In genomic region chr11:64590091-64590490, GRCm38 (mm10) we compare ENCODE assay signal across 18 mouse cellular contexts.
"Had no signal": no experiment of that assay in that cellular context is flagged by ENCODE, and none has a peak within 500 bp of the region (broad histone marks: within the 10 kb centered on the region; RNA-seq: fewer than 3 reads in every experiment).

No protein-coding gene starts in this region.

- H3K27ac ChIP-seq: kidney, embryonic 15.5 days; layer of hippocampus, adult 2 months; limb, embryonic 15.5 days; liver, embryonic 12.5 days; liver, embryonic 15.5 days; lung, embryonic 15.5 days had no signal

- H3K36me3 ChIP-seq: kidney, embryonic 15.5 days; limb, embryonic 15.5 days; liver, embryonic 12.5 days; liver, embryonic 15.5 days; lung, embryonic 15.5 days had no signal

- H3K4me3 ChIP-seq: kidney, embryonic 15.5 days; layer of hippocampus, adult 2 months; limb, embryonic 15.5 days; liver, embryonic 12.5 days; liver, embryonic 15.5 days; lung, embryonic 15.5 days; megakaryocyte, embryonic 14.5 days had no signal

- H3K9ac ChIP-seq: kidney, embryonic 15.5 days; limb, embryonic 15.5 days; liver, embryonic 12.5 days; liver, embryonic 15.5 days; lung, embryonic 15.5 days had no signal

- H3K4me1 ChIP-seq: liver, embryonic 12.5 days; liver, embryonic 15.5 days; lung, embryonic 15.5 days; megakaryocyte, embryonic 14.5 days had no signal

- H3K9me3 ChIP-seq: kidney, embryonic 15.5 days; limb, embryonic 15.5 days; liver, embryonic 12.5 days; liver, embryonic 15.5 days; lung, embryonic 15.5 days; megakaryocyte, embryonic 14.5 days had no signal

- ATAC-seq: liver, embryonic 12.5 days had no signal

- H3K27me3 ChIP-seq: limb, embryonic 15.5 days; liver, embryonic 12.5 days; liver, embryonic 15.5 days; lung, embryonic 15.5 days had no signal

- DNase-seq: kidney, adult 11 months; kidney, adult 8-10 months; kidney, postnatal 25 days; layer of hippocampus, adult 9-11 months; lung, adult 18-20 months; lung, postnatal 10 days; lung, postnatal 36 days; midbrain, embryonic 14.5 days; thymus, adult 18-20 months; thymus, postnatal 36 days had no signal

- H3K4me2 ChIP-seq: kidney, embryonic 15.5 days; limb, embryonic 15.5 days; liver, embryonic 12.5 days; liver, embryonic 15.5 days; lung, embryonic 15.5 days; midbrain, embryonic 11.5 days had no signal
